Mouse (Mus musculus) kidney, embryonic 15.5 days (tissue): ENCODE measurements around the gene Ltbp1. TPM values are rescaled to one million over a fixed set of nuclear protein-coding genes. Genes with fewer than 3 reads are reported as not detected.

Experiments used
- ATAC-seq: fragments of 200-750 bp; cut with Nextera tagmentation; replicated peaks from 2 replicates; pipeline ENCODE4 v1.8.0; 2017; ENCODE audit warnings: moderate TSS enrichment; ENCODE audit not compliant: low FRiP score
- H3K27ac ChIP-seq: fragments of 300-500 bp; sonication (generic); 2 replicates; pipeline ENCODE4 v1.5.1; 2015; ENCODE audit warnings: mild to moderate bottlenecking, inconsistent platforms
- H3K27me3 ChIP-seq: fragments of 300-500 bp; sonication (generic); 2 replicates; pipeline ENCODE4 v1.6.1; 2015; ENCODE audit warnings: inconsistent platforms
- H3K36me3 ChIP-seq: fragments of 300-500 bp; sonication (generic); 2 replicates; pipeline ENCODE4 v1.6.1; 2015; ENCODE audit warnings: inconsistent platforms
- H3K4me1 ChIP-seq: fragments of 300-500 bp; sonication (generic); 2 replicates; pipeline ENCODE4 v1.6.1; 2015; ENCODE audit warnings: inconsistent platforms
- H3K4me2 ChIP-seq: fragments of 300-500 bp; sonication (generic); 2 replicates; pipeline ENCODE4 v1.6.1; 2015; ENCODE audit warnings: moderate library complexity, mild to moderate bottlenecking, inconsistent platforms
- H3K4me3 ChIP-seq: fragments of 300-500 bp; sonication (generic); replicated peaks from 2 replicates; pipeline ENCODE4 v1.5.1; 2015; ENCODE audit warnings: mild to moderate bottlenecking, inconsistent platforms
- H3K9ac ChIP-seq: fragments of 300-500 bp; sonication (generic); 2 replicates; pipeline ENCODE4 v1.6.1; 2015; ENCODE audit warnings: mild to moderate bottlenecking, inconsistent platforms
- H3K9me3 ChIP-seq: fragments of 300-500 bp; sonication (generic); replicated peaks from 2 replicates; pipeline ENCODE4 v1.6.1; 2016; ENCODE audit warnings: inconsistent platforms
- whole genome bisulfite sequencing: fragments of 180-500 bp; shearing (Covaris S2); methylation state at CpG from one replicate; pipeline ENCODE4 v1.1.7; 2015; ENCODE audit warnings: mixed read lengths; 5-methylcytosine and 5-hydroxymethylcytosine counted together
- polyA plus RNA-seq: library from polyadenylated mRNA; unstranded; fragments of >200 nt; fragmentation: Nextera tagmentation; extraction: Ambion mirVana; gene quantifications from 2 replicates; pipeline ENCODE4 v1.2.1, GENCODE M21; 2015

Gene Ltbp1
- 35.5 and 40.9 TPM in 2 replicates for polyA plus RNA-seq

GRCm38 (mm10) chr17:75005281-75005684 lies at the start of gene Ltbp1:
Gene Ltbp1, plus strand, starts transcription at chr17:75005568.
- 0 out of 2 replicates have a peak, but pooled peaks cover 4% of the 10 kb centered on the region for H3K27me3 ChIP-seq
- no peaks in the 10 kb centered on the region for H3K9me3 ChIP-seq
- peak within 1 kb of the TSS; percentile 95 for H3K27ac ChIP-seq
- WGBS, result under 1% methylated on average over 26 of the region's 27 CpGs
- peaks cover 4% of the 10 kb centered on the region for H3K36me3 ChIP-seq
- H3K4me1 ChIP-seq, result peaks cover 19% of the 10 kb centered on the region
- peak within 1 kb of the TSS; percentile 92 for H3K4me3 ChIP-seq
- peak within 1 kb of the TSS; percentile 93 for H3K9ac ChIP-seq
- peak within 1 kb of the TSS; percentile 84 for H3K4me2 ChIP-seq
- ATAC-seq, result peak; percentile 91

- WGBS, result 63% methylated on average over 6 of the region's 6 CpGs
- ATAC-seq, result no peak
- Histone ChIP-seq H3K4me3 (no peak overlapping the region), H3K36me3 (no peaks in the 10 kb centered on the region), H3K9ac (no peak overlapping the region), H3K27ac (no peak overlapping the region), H3K4me1 (no peaks in the 10 kb centered on the region), H3K9me3 (no peaks in the 10 kb centered on the region), H3K4me2 (no peak overlapping the region), H3K27me3 (no peaks in the 10 kb centered on the region)
Measured at GRCm38 (mm10) chr17:74959481-74960245, 45.7 kb upstream of the Ltbp1 start.

GRCm38 (mm10) chr17:74963222-74963621 lies 42.1 kb upstream of the Ltbp1 start:
- no peak overlapping the region for H3K27ac ChIP-seq
- no peak for ATAC-seq
- H3K9ac ChIP-seq, result no peak overlapping the region
- no peaks in the 10 kb centered on the region for H3K9me3 ChIP-seq
- no peaks in the 10 kb centered on the region for H3K36me3 ChIP-seq
- no peak overlapping the region for H3K4me2 ChIP-seq
- H3K4me1 ChIP-seq, result no peaks in the 10 kb centered on the region
- no peak overlapping the region for H3K4me3 ChIP-seq
- WGBS, result 94% methylated on average over 8 of the region's 8 CpGs
- H3K27me3 ChIP-seq, result no peaks in the 10 kb centered on the region

GRCm38 (mm10) chr17:74963861-74964260 lies 41.5 kb upstream of the Ltbp1 start:
- H3K9me3 ChIP-seq, result no peaks in the 10 kb centered on the region
- WGBS, result 89% methylated on average over 3 of the region's 3 CpGs
- H3K9ac ChIP-seq, result no peak overlapping the region
- H3K27ac ChIP-seq, result no peak overlapping the region
- H3K4me1 ChIP-seq, result no peaks in the 10 kb centered on the region
- no peak overlapping the region for H3K4me3 ChIP-seq
- no peak for ATAC-seq
- no peaks in the 10 kb centered on the region for H3K36me3 ChIP-seq
- H3K27me3 ChIP-seq, result no peaks in the 10 kb centered on the region
- no peak overlapping the region for H3K4me2 ChIP-seq

- WGBS, result 52% methylated on average over 7 of the region's 7 CpGs
- no peaks in the 10 kb centered on the region for H3K9me3 ChIP-seq
- H3K27me3 ChIP-seq, result no peaks in the 10 kb centered on the region
- no peak overlapping the region for H3K27ac ChIP-seq
- no peak for ATAC-seq
- H3K4me3 ChIP-seq, result no peak overlapping the region
- H3K4me2 ChIP-seq, result no peak overlapping the region
- H3K36me3 ChIP-seq, result no peaks in the 10 kb centered on the region
- H3K4me1 ChIP-seq, result no peaks in the 10 kb centered on the region
- no peak overlapping the region for H3K9ac ChIP-seq
Measured at GRCm38 (mm10) chr17:74967298-74967848, 38.0 kb upstream of the Ltbp1 start.

- H3K27ac ChIP-seq, result no peak overlapping the region
- no peak overlapping the region for H3K9ac ChIP-seq
- H3K4me3 ChIP-seq, result no peak overlapping the region
- ATAC-seq, result no peak
- no peaks in the 10 kb centered on the region for H3K4me1 ChIP-seq
- no peaks in the 10 kb centered on the region for H3K36me3 ChIP-seq
- no peaks in the 10 kb centered on the region for H3K27me3 ChIP-seq
- WGBS, result 71% methylated on average over 9 of the region's 9 CpGs
- H3K4me2 ChIP-seq, result no peak overlapping the region
- no peaks in the 10 kb centered on the region for H3K9me3 ChIP-seq
Measured at GRCm38 (mm10) chr17:74968152-74968712, 37.1 kb upstream of the Ltbp1 start.

- no peak for ATAC-seq
Measured at GRCm38 (mm10) chr17:74968738-74969271, 36.6 kb upstream of the Ltbp1 start.

GRCm38 (mm10) chr17:74975192-74975591 lies 30.2 kb upstream of the Ltbp1 start:
- Histone ChIP-seq H3K36me3 (no peaks in the 10 kb centered on the region), H3K27ac (no peak overlapping the region), H3K9ac (no peak overlapping the region), H3K4me3 (no peak overlapping the region), H3K27me3 (0 out of 2 replicates have a peak, but pooled peaks cover 6% of the 10 kb centered on the region), H3K4me1 (no peaks in the 10 kb centered on the region), H3K4me2 (no peak overlapping the region), H3K9me3 (no peaks in the 10 kb centered on the region)
- ATAC-seq, result no peak
- WGBS, result 70% methylated on average over 6 of the region's 6 CpGs

More at GRCm38 (mm10) chr17:74968738-74969271, 36.6 kb upstream of the Ltbp1 start:
- no peak overlapping the region for H3K27ac ChIP-seq
- WGBS, result 87% methylated on average over 16 of the region's 16 CpGs
- no peak overlapping the region for H3K4me3 ChIP-seq
- H3K4me1 ChIP-seq, result no peaks in the 10 kb centered on the region
- no peaks in the 10 kb centered on the region for H3K36me3 ChIP-seq
- no peak overlapping the region for H3K9ac ChIP-seq
- no peaks in the 10 kb centered on the region for H3K27me3 ChIP-seq
- no peaks in the 10 kb centered on the region for H3K9me3 ChIP-seq
- no peak overlapping the region for H3K4me2 ChIP-seq

- WGBS, result 76% methylated on average over 8 of the region's 8 CpGs
- Histone ChIP-seq H3K4me2 (no peak overlapping the region), H3K4me3 (no peak overlapping the region), H3K4me1 (no peaks in the 10 kb centered on the region), H3K36me3 (no peaks in the 10 kb centered on the region), H3K9me3 (no peaks in the 10 kb centered on the region), H3K27me3 (0 out of 2 replicates have a peak, but pooled peaks cover 6% of the 10 kb centered on the region), H3K9ac (no peak overlapping the region), H3K27ac (no peak overlapping the region)
- ATAC-seq, result no peak
Measured at GRCm38 (mm10) chr17:74976167-74976985, 29.0 kb upstream of the Ltbp1 start.

GRCm38 (mm10) chr17:74979767-74980166 lies 25.6 kb upstream of the Ltbp1 start:
- no peak for ATAC-seq
- Histone ChIP-seq H3K27me3 (0 out of 2 replicates have a peak, but pooled peaks cover 6% of the 10 kb centered on the region), H3K4me3 (no peak overlapping the region), H3K9ac (no peak overlapping the region), H3K27ac (no peak overlapping the region), H3K36me3 (no peaks in the 10 kb centered on the region), H3K4me2 (no peak overlapping the region), H3K4me1 (no peaks in the 10 kb centered on the region), H3K9me3 (no peaks in the 10 kb centered on the region)
- 58% methylated on average over 8 of the region's 8 CpGs for WGBS

GRCm38 (mm10) chr17:74981703-74982102 lies 23.7 kb upstream of the Ltbp1 start:
- no peak for ATAC-seq
- no peak overlapping the region for H3K27ac ChIP-seq
- 66% methylated on average over 5 of the region's 5 CpGs for WGBS
- H3K4me1 ChIP-seq, result no peaks in the 10 kb centered on the region
- no peak overlapping the region for H3K4me2 ChIP-seq
- no peaks in the 10 kb centered on the region for H3K9me3 ChIP-seq
- no peaks in the 10 kb centered on the region for H3K36me3 ChIP-seq
- H3K4me3 ChIP-seq, result no peak overlapping the region
- no peak overlapping the region for H3K9ac ChIP-seq
- H3K27me3 ChIP-seq, result no peaks in the 10 kb centered on the region
